Comparison of ENCODE assay signal across 8 mouse cellular contexts in the genomic region with DNA sequence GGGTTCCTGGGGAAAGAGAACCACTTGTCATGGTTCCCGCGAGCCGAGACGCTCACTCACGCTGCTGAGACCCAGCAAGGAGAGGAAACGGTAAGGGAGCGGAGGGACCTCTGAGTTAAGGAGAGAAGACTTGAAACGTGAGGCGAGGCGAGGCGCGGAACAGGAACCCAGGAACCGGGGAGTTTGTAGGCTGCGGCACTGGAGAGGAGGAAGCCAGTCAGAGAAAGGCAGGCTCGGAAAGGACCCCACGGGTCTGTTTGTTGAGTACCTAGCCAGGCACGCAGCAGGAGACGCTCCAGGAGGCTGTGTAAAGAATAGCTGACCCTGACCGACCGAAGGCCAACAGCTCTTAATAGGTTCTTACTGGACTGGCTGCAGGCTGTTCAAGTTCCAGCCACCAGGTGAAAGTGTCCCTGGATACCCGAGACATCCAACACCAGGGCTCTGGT. TPM values are rescaled to one million over a fixed set of nuclear protein-coding genes. Genes with fewer than 3 reads are reported as not detected.
DNase-seq lines count a peak whose midpoint lies in the region; ATAC-seq and TF ChIP-seq lines count a peak whose summit lies in the region.

No protein-coding gene starts in this region.

- H3K79me2 ChIP-seq in myocyte (ENCODE audit: control insufficient read depth, insufficient read depth), result no peaks in the 10 kb centered on the region

- ATAC-seq in hindbrain, embryonic 11.5 days (ENCODE audit: low FRiP score), result no peak
- ATAC-seq in limb, embryonic 13.5 days (ENCODE audit: low FRiP score, low read depth), result 0 out of 2 replicates have a peak, but pooled peaks have one; percentile 14

- no peak for TF ChIP-seq POLR2A in myocyte (IDR thresholded peaks at IDR 0.05; ENCODE audit: insufficient read length, low read depth)

- H3K4me3 ChIP-seq in hindbrain, embryonic 11.5 days (ENCODE audit: low read depth, low read length), result no peak overlapping the region
- H3K4me3 ChIP-seq in limb, embryonic 13.5 days, result peak overlapping the region; percentile 27
- H3K4me3 ChIP-seq in myocyte, result no peak overlapping the region

- H3K36me3 ChIP-seq in hindbrain, embryonic 11.5 days (ENCODE audit: control insufficient read depth, insufficient read depth, low read length), result no peaks in the 10 kb centered on the region
- no peaks in the 10 kb centered on the region for H3K36me3 ChIP-seq in limb, embryonic 13.5 days
- H3K36me3 ChIP-seq in myocyte (ENCODE audit: control insufficient read depth, insufficient read depth), result no peaks in the 10 kb centered on the region

- H3K4me2 ChIP-seq in hindbrain, embryonic 11.5 days (replicated peaks; ENCODE audit: low read depth, low read length), result peak overlapping the region; percentile 2
- H3K4me2 ChIP-seq in limb, embryonic 13.5 days (replicated peaks), result peak overlapping the region; percentile 58
- peak overlapping the region; percentile 56 for H3K4me2 ChIP-seq in myocyte (ENCODE audit: low read depth)

- no peak overlapping the region for H3K27ac ChIP-seq in hindbrain, embryonic 11.5 days (ENCODE audit: low read depth, low read length)
- no peak overlapping the region for H3K27ac ChIP-seq in limb, embryonic 13.5 days

- no peak overlapping the region for H3ac ChIP-seq in myocyte (ENCODE audit: control insufficient read depth, insufficient read length)

- no peaks in the 10 kb centered on the region for H3K27me3 ChIP-seq in hindbrain, embryonic 11.5 days (ENCODE audit: control insufficient read depth, insufficient read depth, low read length)
- H3K27me3 ChIP-seq in limb, embryonic 13.5 days, result no peaks in the 10 kb centered on the region; the same call in 1 of the 2 replicates
- H3K27me3 ChIP-seq in myocyte (ENCODE audit: control insufficient read depth, insufficient read depth, insufficient read length), result no peaks in the 10 kb centered on the region

- no peaks in the 10 kb centered on the region for H3K9me3 ChIP-seq in hindbrain, embryonic 11.5 days (ENCODE audit: control insufficient read depth, low read length)
- peaks cover 6% of the 10 kb centered on the region; the same call in 1 of the 2 replicates for H3K9me3 ChIP-seq in limb, embryonic 13.5 days

- no peaks in the 10 kb centered on the region for H3K4me1 ChIP-seq in hindbrain, embryonic 11.5 days (replicated peaks; ENCODE audit: control insufficient read depth, insufficient read depth, low read length)
- H3K4me1 ChIP-seq in limb, embryonic 13.5 days, result peaks cover 7% of the 10 kb centered on the region; the same call in 1 of the 2 replicates

- DNase-seq in adrenal gland, adult (ENCODE audit: inconsistent age in 2 of 2, low spot score in 1 of 2), result peak; percentile 29 to 52
- DNase-seq in adrenal gland, adult 18-20 months (ENCODE audit: low spot score in 2 of 2), result no peak
- DNase-seq in Muller cell, postnatal 12 days (ENCODE audit: inconsistent ontology term), result peak; percentile 30
- DNase-seq in hindbrain, embryonic 11.5 days (ENCODE audit: low spot score), result peak; percentile 24
- DNase-seq in T-cell, adult 2 months (ENCODE audit: low spot score), result no peak
- DNase-seq in right cerebral cortex, postnatal 25 days, result no peak

- H3K9ac ChIP-seq in hindbrain, embryonic 11.5 days (ENCODE audit: low read depth, low read length), result no peak overlapping the region
- peak overlapping the region; percentile 48 for H3K9ac ChIP-seq in limb, embryonic 13.5 days

- 5% methylated on average over 21 of the region's 21 CpGs for WGBS in hindbrain, embryonic 11.5 days
- WGBS in limb, embryonic 13.5 days, result 3% methylated on average over 21 of the region's 21 CpGs

TF ChIP-seq in myocyte, 11 proteins besides CTCF, POLR2A, EP300 and RAD21:
- TF ChIP-seq POLR2AphosphoS2 (IDR thresholded peaks at IDR 0.05; ENCODE audit: insufficient read length, low read depth) (no peak), SRF (IDR thresholded peaks at IDR 0.05; ENCODE audit: control insufficient read depth, insufficient read length, low read depth) (no peak), USF1 (IDR thresholded peaks at IDR 0.05; ENCODE audit: low read depth) (no peak), REST (IDR thresholded peaks at IDR 0.05; ENCODE audit: insufficient read depth, insufficient read length) (no peak), MAX (IDR thresholded peaks at IDR 0.05; ENCODE audit: low read depth) (no peak), TCF12 (IDR thresholded peaks at IDR 0.05; ENCODE audit: insufficient read depth, poor library complexity, severe bottlenecking) (no peak), MYOG (IDR thresholded peaks at IDR 0.05; ENCODE audit: control insufficient read depth in 1 of 3, insufficient read depth in 1 of 3, insufficient read length in 2 of 3, low read depth in 2 of 3) (no peak), MYOD1 (IDR thresholded peaks at IDR 0.05; ENCODE audit: control insufficient read depth in 1 of 3, insufficient read length in 2 of 3, low read depth in 2 of 3) (no peak), E2F4 (IDR thresholded peaks at IDR 0.05; ENCODE audit: insufficient read depth) (no peak), CEBPB (IDR thresholded peaks at IDR 0.05; ENCODE audit: insufficient read depth, poor library complexity, severe bottlenecking) (no peak), TCF3 (IDR thresholded peaks at IDR 0.05; ENCODE audit: insufficient read length, low read depth) (no peak)

RNA-seq across cellular contexts. Expression of gene Ccdc162, which starts 31.9 kb away (rescaled TPM):
- total RNA-seq in adrenal gland, adult 18-20 months (2021), result 1 to 10 TPM in 1 of 2 experiments, under 1 TPM in 1; 0.36 to 1.7 TPM
- polyA plus RNA-seq in hindbrain, embryonic 11.5 days (2014; fragmentation: Nextera tagmentation; extraction: Ambion mirVana), result 0.74 and 0.92 TPM in 2 replicates
- polyA plus RNA-seq in limb, embryonic 13.5 days (2015; fragmentation: Nextera tagmentation; extraction: Ambion mirVana), result 1.2 and 1.4 TPM in 2 replicates
- polyA plus RNA-seq in myocyte (2012; fragmentation: generic; extraction: Trizol), result 5.0 TPM

Comparison
In these comparisons a context has a peak if more than half of its experiments do, and no peak if none do; other contexts are left out.
1. DNase-seq: peak in adrenal gland, adult (2 of 2), Muller cell, postnatal 12 days (single experiment) and hindbrain, embryonic 11.5 days (single experiment); none in adrenal gland, adult 18-20 months (0 of 2), T-cell, adult 2 months (single experiment) and right cerebral cortex, postnatal 25 days (single experiment).
2. H3K4me2 ChIP-seq: peak in every context shown above with its lines; median percentile 58 in limb, embryonic 13.5 days; 56 in myocyte; 2 in hindbrain, embryonic 11.5 days.